Comparison of ENCODE assay signal across 20 mouse cellular contexts in the genomic region with DNA sequence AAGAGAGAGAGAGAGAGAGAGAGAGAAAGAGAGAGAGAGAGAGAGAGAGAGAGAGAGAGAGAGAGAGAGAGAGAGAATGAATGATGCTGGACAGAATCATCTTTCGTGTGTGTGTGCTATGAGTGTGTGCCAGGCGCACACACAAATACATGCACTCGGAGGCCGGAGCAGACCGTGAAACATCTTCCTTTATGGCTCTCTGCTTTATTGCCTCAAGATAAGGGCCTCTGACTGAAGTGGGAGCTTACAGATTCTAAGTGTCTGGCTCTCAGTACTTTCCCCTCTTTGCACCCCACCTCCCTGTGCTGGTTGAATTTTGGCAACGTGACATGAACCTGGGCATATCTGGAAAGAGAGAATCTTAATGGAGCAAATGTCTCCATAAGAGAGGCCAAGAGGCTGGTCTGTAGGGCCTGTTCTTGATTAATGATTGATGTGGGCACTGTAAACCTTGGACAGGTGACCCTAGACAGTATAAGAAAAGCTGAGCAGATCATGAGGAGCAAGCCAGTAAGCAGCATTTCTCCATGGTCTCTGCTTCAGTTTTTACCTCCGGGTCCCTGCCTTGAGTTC. TPM values are rescaled to one million over a fixed set of nuclear protein-coding genes. Genes with fewer than 3 reads are reported as not detected.
A peak's percentile ranks its signal among the peaks of the same experiment; 100 is the strongest.
DNase-seq lines count a peak whose midpoint lies in the region; TF ChIP-seq lines count a peak whose summit lies in the region.
"Had no signal": no experiment of that assay in that cellular context is flagged by ENCODE, and none has a peak within 500 bp of the region (broad histone marks: within the 10 kb centered on the region; RNA-seq: fewer than 3 reads in every experiment).

No protein-coding gene starts in this region.

- no peak overlapping the region for H3K27ac ChIP-seq in layer of hippocampus, adult 2 months
- H3K27ac ChIP-seq: embryonic facial prominence, embryonic 13.5 days; forebrain, embryonic 15.5 days; heart, embryonic 13.5 days; hindbrain, embryonic 13.5 days; limb, embryonic 15.5 days; liver, embryonic 15.5 days; midbrain, embryonic 13.5 days; neural tube, embryonic 12.5 days had no signal

- TF ChIP-seq CTCF in layer of hippocampus, adult 2 months (conservative IDR thresholded peaks at IDR 0.05) = no peak

- intact Hi-C loops in left cerebral cortex, postnatal 14 days (cut with DNase I) = no loop called here

- peak; percentile 56 for DNase-seq in heart, adult 11 months
- no peak for DNase-seq in heart, adult 9 months (ENCODE audit: low spot score in 2 of 2)
- peak; percentile 70 to 83 for DNase-seq in kidney, adult 8-10 months
- DNase-seq in kidney, postnatal 25 days = peak; percentile 61 to 80
- DNase-seq in lung, postnatal 36 days = peak; percentile 31
- no peak for DNase-seq in layer of hippocampus, adult 2 months (ENCODE audit: low spot score in 2 of 2)
- DNase-seq in left cerebral cortex, postnatal 14 days (ENCODE audit: low spot score in 2 of 2) = no peak
- no peak for DNase-seq in gastrocnemius, postnatal 4 days (ENCODE audit: low spot score in 2 of 2)
- DNase-seq: adrenal gland, postnatal 10 days; cerebellum, adult 9-10 months; thymus, postnatal 4 days had no signal

- no peak overlapping the region for H3K4me3 ChIP-seq in layer of hippocampus, adult 2 months
- H3K4me3 ChIP-seq: embryonic facial prominence, embryonic 13.5 days; forebrain, embryonic 15.5 days; heart, embryonic 13.5 days; hindbrain, embryonic 13.5 days; limb, embryonic 15.5 days; liver, embryonic 15.5 days; midbrain, embryonic 13.5 days; neural tube, embryonic 12.5 days had no signal

RNA-seq across cellular contexts. Expression of a gene that starts 29.4 kb away (rescaled TPM):
- total RNA-seq in layer of hippocampus, adult 2 months (2021) = 10 to 100 TPM; 59.0 to 63.3 TPM
- 10 to 100 TPM; 44.2 to 49.4 TPM for total RNA-seq in left cerebral cortex, postnatal 14 days (2021)
- total RNA-seq in gastrocnemius, postnatal 4 days (2021) = 1 to 10 TPM; 5.0 to 6.3 TPM
- total RNA-seq: granulocyte monocyte progenitor cell, adult 5-6 weeks had no signal

Comparison
In these comparisons a context has a peak if more than half of its experiments do, and no peak if none do; other contexts are left out.
1. DNase-seq: peak in heart, adult 11 months (single experiment), kidney, adult 8-10 months (2 of 2), kidney, postnatal 25 days (2 of 2) and lung, postnatal 36 days (single experiment); none in heart, adult 9 months (0 of 2), layer of hippocampus, adult 2 months (0 of 2), left cerebral cortex, postnatal 14 days (0 of 2) and gastrocnemius, postnatal 4 days (0 of 2).
2. RNA of a gene that starts 29.4 kb away (total RNA-seq): 59.0 to 63.3 TPM in layer of hippocampus, adult 2 months and 44.2 to 49.4 TPM in left cerebral cortex, postnatal 14 days; 5.0 to 6.3 TPM in gastrocnemius, postnatal 4 days; every median in the first group is over 4 times any median in the second.